Mouse (Mus musculus) C2C12 (cell line): Measurements from ENCODE around the gene A930033H14Rik. TPM values are rescaled to one million over a fixed set of nuclear protein-coding genes. Genes with fewer than 3 reads are reported as not detected.

Experiments used
- H3K27me3 ChIP-seq: one replicate; pipeline ENCODE4 v1.6.1; 2011; ENCODE audit not compliant: control insufficient read depth, insufficient read depth, insufficient read length
- H3K36me3 ChIP-seq: one replicate; pipeline ENCODE4 v1.6.1; 2011; ENCODE audit not compliant: control insufficient read depth, insufficient read depth
- H3K4me3 ChIP-seq: one replicate; pipeline ENCODE4 v1.5.1; 2011; ENCODE audit warnings: mild to moderate bottlenecking, control low read depth; ENCODE audit not compliant: poor library complexity, insufficient read depth, severe bottlenecking
- H3K79me2 ChIP-seq: one replicate; pipeline ENCODE4 v1.6.1; 2011; ENCODE audit not compliant: control insufficient read depth, insufficient read depth
- H3K79me3 ChIP-seq: one replicate; pipeline ENCODE4 v1.6.1; 2011; ENCODE audit warnings: low read depth, control low read depth
- H3ac ChIP-seq: one replicate; pipeline ENCODE3; 2011; ENCODE audit warnings: low read depth; ENCODE audit not compliant: control insufficient read depth, insufficient read length
- CEBPB ChIP-seq: IDR thresholded peaks from one replicate; pipeline ENCODE4 v1.6.1; 2011; ENCODE audit warnings: low read depth, mild to moderate bottlenecking, control low read depth, moderate library complexity
- CTCF ChIP-seq: IDR thresholded peaks from one replicate; pipeline ENCODE4 v1.5.1; 2011; ENCODE audit not compliant: control insufficient read depth, insufficient read depth, insufficient read length
- FOSL1 ChIP-seq: IDR thresholded peaks from one replicate; pipeline ENCODE4 v1.8.0; 2011; ENCODE audit warnings: mild to moderate bottlenecking, low read length; ENCODE audit not compliant: poor library complexity, insufficient read depth, severe bottlenecking
- MAX ChIP-seq: IDR thresholded peaks from one replicate; pipeline ENCODE4 v1.6.1; 2011; ENCODE audit warnings: mild to moderate bottlenecking, control low read depth
- MYOD1 ChIP-seq: IDR thresholded peaks from one replicate; pipeline ENCODE4 v1.6.1; 2011; ENCODE audit warnings: low read depth; ENCODE audit not compliant: control insufficient read depth, insufficient read length
- MYOG ChIP-seq: IDR thresholded peaks from one replicate; pipeline ENCODE4 v1.6.1; 2011; ENCODE audit not compliant: control insufficient read depth, insufficient read length; ENCODE audit errors: extremely low read depth
- USF1 ChIP-seq: IDR thresholded peaks from one replicate; pipeline ENCODE4 v1.6.1; 2011; ENCODE audit warnings: low read depth, mild to moderate bottlenecking, control low read depth, moderate library complexity
- long read RNA-seq, 2 experiments: library from polyadenylated mRNA; unstranded; transcript quantifications; one replicate each; pipeline ENCODE4 v2.0.0; 2019 to 2020
- polyA plus RNA-seq: library from polyadenylated mRNA; unstranded; fragments of >200 nt; fragmentation: generic; extraction: Trizol; gene quantifications from one replicate; pipeline ENCODE4 v1.2.1, GENCODE M21; 2012; ENCODE audit warnings: missing spikeins

The A930033H14Rik gene
- 0.48 TPM for polyA plus RNA-seq
- long read RNA-seq, experiment 1 = 0 reads
- long read RNA-seq, experiment 2 = 0 reads

- Histone ChIP-seq H3ac (peak within 1 kb of the TSS; percentile 71), H3K27me3 (no peaks in the 10 kb centered on the region)
Measured at GRCm38 (mm10) chr10:69212542-69213440, at the start of gene A930033H14Rik. Gene A930033H14Rik (minus strand): TSS chr10:69213098.

GRCm38 (mm10) chr10:69259929-69260328, 47.0 kb upstream of the A930033H14Rik start:
- no peak overlapping the region for H3K4me3 ChIP-seq
- no peaks in the 10 kb centered on the region for H3K79me3 ChIP-seq
- TF ChIP-seq USF1 (no peak), CTCF (no peak), MAX (no peak), MYOD1 (no peak), CEBPB (no peak), FOSL1 (no peak), MYOG (no peak)
- H3ac ChIP-seq = no peak overlapping the region
- no peaks in the 10 kb centered on the region for H3K79me2 ChIP-seq
- H3K27me3 ChIP-seq = no peaks in the 10 kb centered on the region
- no peaks in the 10 kb centered on the region for H3K36me3 ChIP-seq

More at GRCm38 (mm10) chr10:69212542-69213440, at the start of gene A930033H14Rik:
- peaks cover 24% of the 10 kb centered on the region for H3K79me2 ChIP-seq
- H3K36me3 ChIP-seq = peaks cover 10% of the 10 kb centered on the region
- no peak for TF ChIP-seq CEBPB
- TF ChIP-seq MAX = no peak
- TF ChIP-seq USF1 = no peak
- TF ChIP-seq FOSL1 = no peak
- no peak for TF ChIP-seq MYOD1
- no peak for TF ChIP-seq CTCF
- TF ChIP-seq MYOG = no peak
- H3K4me3 ChIP-seq = peak within 1 kb of the TSS; percentile 74
- H3K79me3 ChIP-seq = peaks cover 12% of the 10 kb centered on the region

GRCm38 (mm10) chr10:69259161-69259560, 46.3 kb upstream of the A930033H14Rik start:
- Histone ChIP-seq H3K79me2 (no peaks in the 10 kb centered on the region), H3K4me3 (no peak overlapping the region), H3K36me3 (no peaks in the 10 kb centered on the region), H3ac (no peak overlapping the region), H3K79me3 (no peaks in the 10 kb centered on the region), H3K27me3 (no peaks in the 10 kb centered on the region)
- TF ChIP-seq CTCF (no peak), MYOD1 (no peak), USF1 (no peak)

GRCm38 (mm10) chr10:69258588-69258987, 45.7 kb upstream of the A930033H14Rik start:
- Histone ChIP-seq H3K27me3 (no peaks in the 10 kb centered on the region), H3K79me3 (no peaks in the 10 kb centered on the region), H3K4me3 (no peak overlapping the region), H3K79me2 (no peaks in the 10 kb centered on the region), H3ac (no peak overlapping the region), H3K36me3 (no peaks in the 10 kb centered on the region)
- TF ChIP-seq USF1 = no peak
- TF ChIP-seq CEBPB = no peak
- no peak for TF ChIP-seq MYOD1
- TF ChIP-seq CTCF = no peak
- no peak for TF ChIP-seq MYOG
- TF ChIP-seq FOSL1 = no peak
- TF ChIP-seq MAX = no peak

- no peak overlapping the region for H3ac ChIP-seq
- no peaks in the 10 kb centered on the region for H3K36me3 ChIP-seq
- no peaks in the 10 kb centered on the region for H3K79me3 ChIP-seq
- H3K27me3 ChIP-seq = no peaks in the 10 kb centered on the region
- no peak overlapping the region for H3K4me3 ChIP-seq
- H3K79me2 ChIP-seq = no peaks in the 10 kb centered on the region
- no peak for TF ChIP-seq CTCF
- no peak for TF ChIP-seq USF1
Measured at GRCm38 (mm10) chr10:69257592-69258133, 44.8 kb upstream of the A930033H14Rik start.

DNA sequence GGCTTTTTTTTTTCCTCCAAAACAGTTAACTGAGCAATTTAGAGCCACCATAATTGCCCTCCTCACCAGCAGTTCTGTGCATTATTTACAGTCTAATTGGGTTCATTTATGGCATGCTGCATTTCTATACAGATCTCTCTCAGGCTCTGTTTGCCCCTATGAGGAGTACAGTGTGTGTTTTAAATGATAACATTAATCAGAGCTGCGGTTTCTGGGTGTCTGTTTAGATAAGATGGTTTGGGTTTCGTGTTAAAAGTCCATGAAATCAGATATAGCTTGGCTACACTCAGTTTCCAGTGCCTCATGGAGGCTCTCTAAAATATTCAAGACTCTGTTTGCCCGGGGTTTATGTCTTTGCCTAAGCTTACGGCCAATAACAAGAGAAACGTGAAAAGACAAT, 42.7 kb upstream of the A930033H14Rik start:
- H3K79me2 ChIP-seq = no peaks in the 10 kb centered on the region
- TF ChIP-seq MYOG (no peak), MYOD1 (no peak), CEBPB (no peak), FOSL1 (no peak), USF1 (no peak), CTCF (no peak), MAX (no peak)
- no peaks in the 10 kb centered on the region for H3K36me3 ChIP-seq
- H3K79me3 ChIP-seq = no peaks in the 10 kb centered on the region
- H3K27me3 ChIP-seq = no peaks in the 10 kb centered on the region
- H3K4me3 ChIP-seq = no peak overlapping the region
- H3ac ChIP-seq = no peak overlapping the region
